Mouse (Mus musculus) hindbrain, embryonic 15.5 days (tissue): ENCODE measurements around the gene Gm10912. TPM values are rescaled to one million over a fixed set of nuclear protein-coding genes. Genes with fewer than 3 reads are reported as not detected.
"Not testable (repeated sequence)": the region's sequence is repeated elsewhere in the genome, so short reads cannot be mapped to it uniquely, and the experiment has no call there.

Experiments
- ATAC-seq: fragments of 200-750 bp; cut with Nextera tagmentation; 2 replicates; pipeline ENCODE4 v1.8.0; 2017; ENCODE audit warnings: low read depth, moderate number of reproducible peaks, moderate TSS enrichment; ENCODE audit not compliant: low FRiP score
- H3K27ac ChIP-seq: fragments of 300-500 bp; sonication (generic); replicated peaks from 2 replicates; pipeline ENCODE4 v1.5.1; 2015; ENCODE audit warnings: mild to moderate bottlenecking, inconsistent platforms
- H3K27me3 ChIP-seq: fragments of 300-500 bp; sonication (generic); 2 replicates; pipeline ENCODE4 v1.6.1; 2015; ENCODE audit warnings: control low read depth, inconsistent platforms
- H3K36me3 ChIP-seq: fragments of 300-500 bp; sonication (generic); 2 replicates; pipeline ENCODE4 v1.6.1; 2015; ENCODE audit warnings: control low read depth, inconsistent platforms
- H3K4me1 ChIP-seq: fragments of 300-500 bp; sonication (generic); replicated peaks from 2 replicates; pipeline ENCODE4 v1.6.1; 2015; ENCODE audit warnings: control low read depth, inconsistent platforms
- H3K4me2 ChIP-seq: fragments of 300-500 bp; sonication (generic); 2 replicates; pipeline ENCODE4 v1.6.1; 2015; ENCODE audit warnings: moderate library complexity, mild to moderate bottlenecking, inconsistent platforms
- H3K4me3 ChIP-seq: fragments of 300-500 bp; sonication (generic); 2 replicates; pipeline ENCODE4 v1.5.1; 2015; ENCODE audit warnings: mild to moderate bottlenecking, inconsistent platforms
- H3K9ac ChIP-seq: fragments of 300-500 bp; sonication (generic); 2 replicates; pipeline ENCODE4 v1.6.1; 2015; ENCODE audit warnings: inconsistent platforms
- H3K9me3 ChIP-seq: fragments of 300-500 bp; sonication (generic); 2 replicates; pipeline ENCODE4 v1.6.1; 2016; ENCODE audit warnings: control low read depth, inconsistent platforms
- WGBS: fragments of 180-500 bp; shearing (Covaris S2); methylation state at CpG from one replicate; pipeline ENCODE4 v1.1.7; 2015; 5-methylcytosine and 5-hydroxymethylcytosine counted together
- polyA plus RNA-seq: library from polyadenylated mRNA; unstranded; fragments of >200 nt; fragmentation: Nextera tagmentation; extraction: Ambion mirVana; gene quantifications from 2 replicates; pipeline ENCODE4 v1.2.1, GENCODE M21; 2015

Gm10912 gene
- polyA plus RNA-seq, 1 experiment from 2014 or later, result not detected

- H3K27me3 ChIP-seq, result no peaks in the 10 kb centered on the region
- no peaks in the 10 kb centered on the region for H3K9me3 ChIP-seq
- H3K36me3 ChIP-seq, result peaks cover 39% of the 10 kb centered on the region
- H3K27ac ChIP-seq, result no peak overlapping the region
- no peak overlapping the region for H3K4me2 ChIP-seq
- 81% methylated on average over 5 of the region's 5 CpGs for WGBS
- H3K9ac ChIP-seq, result no peak overlapping the region
- no peak for ATAC-seq
- no peak overlapping the region for H3K4me3 ChIP-seq
- H3K4me1 ChIP-seq, result no peaks in the 10 kb centered on the region
Measured at GRCm38 (mm10) chr2:104041632-104042031, 24.0 kb upstream of the Gm10912 start.

- H3K36me3 ChIP-seq, result peaks cover 32% of the 10 kb centered on the region
- H3K27me3 ChIP-seq, result no peaks in the 10 kb centered on the region
- no peaks in the 10 kb centered on the region for H3K4me1 ChIP-seq
- no peaks in the 10 kb centered on the region for H3K9me3 ChIP-seq
- H3K27ac ChIP-seq, result no peak overlapping the region
- WGBS, result 96% methylated on average over 15 of the region's 15 CpGs
- no peak overlapping the region for H3K4me3 ChIP-seq
- no peak overlapping the region for H3K4me2 ChIP-seq
- no peak for ATAC-seq
- H3K9ac ChIP-seq, result no peak overlapping the region
Measured at GRCm38 (mm10) chr2:104042766-104043165, 22.9 kb upstream of the Gm10912 start.

DNA sequence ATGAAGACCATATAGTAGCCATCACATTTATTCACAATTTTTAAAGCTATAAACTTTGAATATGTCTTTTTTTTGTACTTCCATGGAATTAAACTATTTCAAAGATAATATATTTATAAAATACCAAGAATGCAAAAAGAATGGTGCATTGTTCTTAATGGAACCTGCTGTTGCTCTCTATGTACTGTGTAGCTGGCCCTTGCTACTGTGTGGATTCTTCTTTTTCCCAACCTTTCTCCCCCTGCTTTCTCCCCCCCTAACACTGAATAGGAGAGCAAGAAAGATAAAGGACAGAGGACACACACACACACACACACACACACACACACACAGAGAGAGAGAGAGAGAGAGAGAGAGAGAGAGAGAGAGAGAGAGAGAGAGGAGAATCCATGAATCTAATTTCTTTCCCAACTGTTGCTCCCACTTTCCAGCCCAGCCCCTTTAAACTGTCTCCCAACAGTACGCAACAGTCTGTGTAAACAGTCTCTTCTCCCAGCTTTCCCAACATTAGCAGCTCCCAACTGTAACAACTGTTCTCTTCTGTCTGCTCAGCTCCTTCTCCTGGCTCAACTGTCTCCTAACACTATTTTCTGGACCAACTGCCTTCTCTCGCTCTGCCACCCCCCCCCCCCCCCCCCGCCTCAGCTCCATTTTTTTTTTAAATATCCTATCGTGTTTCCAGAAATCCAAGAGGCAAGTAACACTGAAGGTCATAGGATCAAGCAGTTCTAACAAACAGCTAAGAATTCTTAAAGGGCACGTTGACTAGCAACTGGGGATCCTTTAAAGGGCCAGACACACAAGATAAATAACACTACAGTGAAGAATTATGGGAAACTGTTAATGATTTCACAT lies 21.8 kb upstream of the Gm10912 start:
- WGBS, result 46% methylated on average over 4 of the region's 5 CpGs
- no peak overlapping the region for H3K4me3 ChIP-seq
- H3K27me3 ChIP-seq, result no peaks in the 10 kb centered on the region
- peaks cover 37% of the 10 kb centered on the region for H3K36me3 ChIP-seq
- H3K4me2 ChIP-seq, result no peak overlapping the region
- no peak overlapping the region for H3K9ac ChIP-seq
- no peaks in the 10 kb centered on the region for H3K9me3 ChIP-seq
- no peaks in the 10 kb centered on the region for H3K4me1 ChIP-seq
- no peak for ATAC-seq
- H3K27ac ChIP-seq, result no peak overlapping the region

DNA sequence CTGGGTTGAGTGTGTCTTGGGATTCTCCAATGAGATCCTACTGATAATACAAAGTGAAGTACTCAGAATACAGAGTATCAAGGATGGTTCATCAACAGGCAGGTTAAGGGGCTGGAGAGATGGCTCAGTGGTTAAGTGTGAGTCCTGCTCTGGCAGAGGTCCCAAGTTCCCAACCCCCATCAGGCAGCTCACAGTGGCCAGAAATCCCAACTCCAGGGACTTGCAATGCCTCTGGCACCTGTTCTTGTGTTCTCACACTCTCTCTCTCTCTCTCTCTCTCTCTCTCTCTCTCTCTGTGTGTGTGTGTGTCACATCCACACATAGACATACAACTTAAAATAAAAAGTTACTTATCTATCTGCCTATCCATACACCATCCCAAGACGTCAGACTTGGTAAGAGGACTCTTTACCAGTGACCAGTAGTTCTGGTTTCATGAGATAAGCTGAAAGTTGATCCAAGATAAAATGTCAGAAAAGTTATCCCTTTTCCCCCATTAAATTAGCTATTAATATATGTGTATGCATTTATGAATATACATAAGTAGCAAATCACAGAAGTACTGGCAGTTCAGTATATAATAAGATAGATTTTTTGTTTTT lies 21.0 kb upstream of the Gm10912 start:
- ATAC-seq, result no peak
- peaks cover 33% of the 10 kb centered on the region for H3K36me3 ChIP-seq
- no peak overlapping the region for H3K9ac ChIP-seq
- no peaks in the 10 kb centered on the region for H3K27me3 ChIP-seq
- 81% methylated on average over 1 of the region's 1 CpGs for WGBS
- H3K4me1 ChIP-seq, result no peaks in the 10 kb centered on the region
- no peak overlapping the region for H3K4me2 ChIP-seq
- H3K4me3 ChIP-seq, result no peak overlapping the region
- no peaks in the 10 kb centered on the region for H3K9me3 ChIP-seq
- no peak overlapping the region for H3K27ac ChIP-seq

DNA sequence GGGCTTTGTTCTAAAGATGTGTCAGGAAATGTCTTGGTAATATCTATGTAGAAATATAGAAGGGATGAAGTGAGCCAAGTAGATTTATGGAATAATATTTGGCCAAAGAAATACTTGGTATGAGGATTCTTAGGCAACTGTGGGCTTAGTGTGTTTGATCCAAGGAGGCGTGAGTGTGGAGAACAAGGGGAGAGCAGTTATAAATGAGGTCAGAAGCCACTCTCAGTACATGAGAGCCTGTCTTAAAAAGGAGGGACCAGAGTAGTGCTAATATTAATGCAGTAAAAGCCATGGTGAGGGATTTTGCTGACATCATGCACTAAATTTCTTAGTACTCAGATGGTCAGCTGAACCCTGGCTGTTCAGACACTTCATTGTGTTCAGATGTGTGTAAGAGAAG lies 7.2 kb upstream of the Gm10912 start:
- Histone ChIP-seq H3K4me2 (no peak overlapping the region), H3K27me3 (no peaks in the 10 kb centered on the region), H3K36me3 (peaks cover 38% of the 10 kb centered on the region), H3K27ac (no peak overlapping the region), H3K4me1 (no peaks in the 10 kb centered on the region), H3K9ac (no peak overlapping the region), H3K4me3 (no peak overlapping the region), H3K9me3 (no peaks in the 10 kb centered on the region)
- 83% methylated on average over 1 of the region's 1 CpGs for WGBS
- no peak for ATAC-seq

DNA sequence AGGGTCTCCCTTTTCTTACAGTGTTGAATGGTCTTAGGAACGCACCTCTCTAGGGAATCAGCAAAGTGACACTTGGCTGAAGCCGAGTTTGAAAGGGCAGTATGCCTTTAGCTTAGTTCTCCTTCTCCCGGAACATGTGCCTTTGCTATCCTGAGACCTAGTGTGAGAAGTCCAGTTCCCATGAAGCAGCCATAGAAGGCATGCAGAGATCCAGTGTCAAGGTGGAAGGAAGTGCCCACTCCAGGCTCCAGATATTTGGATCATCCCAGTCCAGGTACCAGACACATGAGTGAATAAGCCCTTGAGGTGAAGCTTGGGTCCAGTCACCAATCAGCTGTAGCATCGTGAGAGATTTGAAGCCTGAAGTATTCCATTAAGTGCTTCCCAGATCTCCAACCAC lies 6.7 kb upstream of the Gm10912 start:
- WGBS, result 91% methylated on average over 4 of the region's 4 CpGs
- no peaks in the 10 kb centered on the region for H3K9me3 ChIP-seq
- H3K4me1 ChIP-seq, result no peaks in the 10 kb centered on the region
- H3K9ac ChIP-seq, result no peak overlapping the region
- H3K4me2 ChIP-seq, result no peak overlapping the region
- H3K4me3 ChIP-seq, result no peak overlapping the region
- H3K27ac ChIP-seq, result no peak overlapping the region
- H3K27me3 ChIP-seq, result no peaks in the 10 kb centered on the region
- ATAC-seq, result no peak
- peaks cover 34% of the 10 kb centered on the region for H3K36me3 ChIP-seq

DNA sequence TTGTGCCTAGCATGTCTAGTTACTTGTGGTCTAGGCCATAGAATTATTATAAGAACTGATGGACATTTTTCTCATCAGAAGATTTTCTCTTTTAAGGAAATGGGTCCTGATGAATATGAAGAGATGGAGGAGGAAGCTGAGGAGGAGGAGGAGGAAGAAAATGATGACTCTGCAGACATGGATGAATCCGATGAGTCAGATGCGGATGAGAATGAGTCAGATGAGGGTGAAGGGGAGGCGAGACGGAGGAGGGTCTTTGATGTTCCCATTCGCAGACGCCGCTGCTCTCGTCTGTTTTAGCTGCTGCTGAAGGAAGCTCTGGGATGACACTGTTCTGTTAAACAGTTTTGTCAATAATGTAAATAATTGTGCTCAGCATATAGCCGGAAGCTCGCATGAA lies 5.8 kb upstream of the Gm10912 start:
- Histone ChIP-seq H3K4me3 (no peak overlapping the region), H3K9ac (no peak overlapping the region), H3K27me3 (no peaks in the 10 kb centered on the region), H3K27ac (no peak overlapping the region), H3K9me3 (no peaks in the 10 kb centered on the region), H3K36me3 (peaks cover 26% of the 10 kb centered on the region), H3K4me1 (no peaks in the 10 kb centered on the region), H3K4me2 (no peak overlapping the region)
- ATAC-seq, result no peak
- 86% methylated on average over 10 of the region's 10 CpGs for WGBS

DNA sequence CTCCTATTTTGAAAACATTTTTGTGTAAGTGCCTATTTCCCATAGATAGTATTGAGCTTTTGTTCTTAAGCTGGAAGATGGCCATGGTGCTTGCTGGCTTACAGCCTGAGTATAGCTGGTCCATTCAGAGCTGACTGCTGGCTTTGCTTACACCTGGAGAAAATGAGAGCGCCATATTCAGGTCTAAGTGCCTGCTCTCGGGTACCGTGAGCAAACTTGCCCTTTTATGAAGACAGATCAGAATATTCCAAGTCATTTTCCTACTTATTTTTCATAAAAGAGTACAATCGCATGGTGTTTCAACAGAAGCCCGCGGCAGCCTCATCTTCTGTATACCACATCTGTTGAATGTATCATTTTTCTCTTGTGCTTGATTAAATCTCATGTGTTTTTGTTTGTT lies 4.6 kb upstream of the Gm10912 start:
- ATAC-seq, result no peak
- no peak overlapping the region for H3K27ac ChIP-seq
- H3K9ac ChIP-seq, result no peak overlapping the region
- 96% methylated on average over 6 of the region's 6 CpGs for WGBS
- no peaks in the 10 kb centered on the region for H3K4me1 ChIP-seq
- no peak overlapping the region for H3K4me3 ChIP-seq
- no peaks in the 10 kb centered on the region for H3K27me3 ChIP-seq
- no peaks in the 10 kb centered on the region for H3K9me3 ChIP-seq
- peaks cover 19% of the 10 kb centered on the region for H3K36me3 ChIP-seq
- no peak overlapping the region for H3K4me2 ChIP-seq

GRCm38 (mm10) chr2:104062665-104063064 lies 3.0 kb upstream of the Gm10912 start:
- H3K4me3 ChIP-seq, result no peak overlapping the region
- peaks cover 19% of the 10 kb centered on the region for H3K36me3 ChIP-seq
- H3K4me2 ChIP-seq, result no peak overlapping the region
- H3K4me1 ChIP-seq, result no peaks in the 10 kb centered on the region
- H3K27ac ChIP-seq, result no peak overlapping the region
- no peak overlapping the region for H3K9ac ChIP-seq
- no peak for ATAC-seq
- no peaks in the 10 kb centered on the region for H3K27me3 ChIP-seq
- no peaks in the 10 kb centered on the region for H3K9me3 ChIP-seq

DNA sequence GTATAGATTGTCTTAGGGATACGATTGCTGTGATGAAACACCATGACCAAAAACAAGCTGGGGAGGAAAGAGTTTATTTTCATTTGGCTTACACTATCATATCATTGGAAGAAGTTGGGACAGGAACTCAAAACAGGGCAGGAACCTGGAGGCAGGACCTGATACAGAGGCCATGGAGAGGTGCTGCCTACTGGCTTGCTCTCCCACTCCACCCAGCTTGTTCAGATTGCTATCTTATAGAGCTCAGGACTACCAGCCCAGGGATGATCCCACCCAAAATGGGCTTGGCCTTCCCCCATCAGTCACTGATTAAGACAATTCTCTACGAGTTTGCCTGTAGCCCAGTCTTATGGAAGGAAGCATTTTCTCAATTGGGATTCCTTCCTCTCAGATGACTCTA lies 1.5 kb upstream of the Gm10912 start:
- WGBS, result 86% methylated on average over 2 of the region's 2 CpGs
- no peak for ATAC-seq

DNA sequence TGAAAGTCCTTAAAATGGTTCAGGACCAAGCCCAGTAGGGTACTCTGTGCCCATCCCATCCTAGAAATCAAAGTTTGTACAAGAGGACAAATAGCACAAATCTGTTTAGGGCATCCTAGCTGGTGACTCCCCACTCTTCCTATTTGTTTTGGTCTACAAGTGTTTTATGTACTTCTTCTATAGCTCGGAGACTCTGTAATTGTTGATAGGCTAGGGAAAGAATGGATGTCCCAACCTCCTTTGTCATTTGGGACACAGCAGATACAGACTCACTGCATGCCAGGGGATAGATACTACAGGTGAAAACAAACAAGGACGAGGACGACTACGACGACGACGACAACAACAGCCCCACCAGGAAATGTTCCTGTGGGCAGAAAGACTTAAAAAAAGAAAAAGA lies 2.8 kb downstream of the Gm10912 start, which contains the start of gene Gm10799:
Gene Gm10799, minus strand, starts transcription at position 101 of the 400 bp plus-strand sequence.
- H3K9me3 ChIP-seq, H3K4me2 ChIP-seq, H3K4me3 ChIP-seq, H3K9ac ChIP-seq, ATAC-seq, H3K27ac ChIP-seq, H3K4me1 ChIP-seq, H3K27me3 ChIP-seq, H3K36me3 ChIP-seq: not testable (repeated sequence)
- WGBS, result 80% methylated on average over 7 of the region's 7 CpGs

More for the DNA sequence above, 1.5 kb upstream of the Gm10912 start:
- no peak overlapping the region for H3K4me2 ChIP-seq
- H3K4me1 ChIP-seq, result no peaks in the 10 kb centered on the region
- no peaks in the 10 kb centered on the region for H3K9me3 ChIP-seq
- no peak overlapping the region for H3K4me3 ChIP-seq
- peaks cover 13% of the 10 kb centered on the region for H3K36me3 ChIP-seq
- H3K27ac ChIP-seq, result no peak overlapping the region
- H3K9ac ChIP-seq, result no peak overlapping the region
- no peaks in the 10 kb centered on the region for H3K27me3 ChIP-seq

DNA sequence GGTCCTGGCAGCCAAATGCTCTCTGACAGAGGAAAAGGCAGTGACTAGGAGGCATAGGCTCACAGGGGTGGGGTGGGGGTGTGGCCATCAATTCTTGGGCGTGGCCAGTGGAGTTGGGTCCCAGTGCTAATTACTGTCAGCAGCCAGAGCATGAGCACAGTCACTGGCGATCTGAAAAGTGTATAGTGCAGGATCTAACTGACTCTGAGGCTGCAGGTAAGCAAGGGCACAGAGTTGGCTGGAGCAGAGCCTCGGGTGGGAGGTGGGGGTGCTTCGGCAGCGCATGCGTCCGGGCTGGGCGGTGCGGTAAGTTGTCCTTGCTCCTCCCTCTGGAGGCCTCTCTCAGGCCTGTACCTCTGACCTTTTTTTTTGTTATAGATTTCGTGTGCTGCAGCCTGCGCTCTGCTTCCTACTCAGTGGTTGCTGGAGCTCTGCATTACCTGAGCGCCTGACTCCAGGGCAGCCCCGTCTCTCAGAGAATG lies 4.1 kb downstream of the Gm10912 start, which contains the start of gene Cd59b:
Gene Cd59b, plus strand, starts transcription at position 146 of the 482 bp plus-strand sequence.
- peak; percentile 91 for ATAC-seq
- H3K4me1 ChIP-seq, result peaks cover 8% of the 10 kb centered on the region; the same call in 1 of the 2 replicates
- no peaks in the 10 kb centered on the region for H3K27me3 ChIP-seq
- 0 out of 2 replicates have a peak within 1 kb of the TSS, but pooled peaks have one; percentile 42 for H3K27ac ChIP-seq
- H3K4me2 ChIP-seq, result peak within 1 kb of the TSS; percentile 59
- no peaks in the 10 kb centered on the region for H3K9me3 ChIP-seq
- 5% methylated on average over 13 of the region's 13 CpGs for WGBS
- peak within 1 kb of the TSS; percentile 35 for H3K4me3 ChIP-seq
- H3K36me3 ChIP-seq, result no peaks in the 10 kb centered on the region
- peak within 1 kb of the TSS; percentile 8 for H3K9ac ChIP-seq
